8 mouse cellular contexts compared by ENCODE assay signal in genomic region chr1:189887518-189887917, GRCm38 (mm10). TPM values are rescaled to one million over a fixed set of nuclear protein-coding genes. Genes with fewer than 3 reads are reported as not detected.
DNase-seq lines count a peak whose midpoint lies in the region; ATAC-seq and TF ChIP-seq lines count a peak whose summit lies in the region.

No protein-coding gene starts in this region.

- TF ChIP-seq CTCF in CH12.LX (conservative IDR thresholded peaks at IDR 0.05 in 1 of 2, IDR thresholded peaks at IDR 0.05 in 1 of 2; ENCODE audit: low read depth in 2 of 2, low read length in 2 of 2): peak; percentile 55 to 85; a peak in 3 of 4 replicates
- TF ChIP-seq CTCF in kidney, postnatal 0 days (IDR thresholded peaks at IDR 0.05; ENCODE audit: low read depth): peak; percentile 93
- peak; percentile 92 for TF ChIP-seq CTCF in lung, embryonic 14.5 days (IDR thresholded peaks at IDR 0.05; ENCODE audit: low read depth)
- peak; percentile 75 for TF ChIP-seq CTCF in olfactory bulb, adult 2 months (IDR thresholded peaks at IDR 0.05; ENCODE audit: insufficient read depth, low read depth, low read length)

- ATAC-seq in embryonic facial prominence, embryonic 11.5 days (replicated peaks; ENCODE audit: insufficient number of reproducible peaks, low FRiP score, low TSS enrichment, low read depth): no peak
- ATAC-seq in heart, embryonic 14.5 days (ENCODE audit: insufficient number of reproducible peaks, insufficient read depth, low FRiP score, low read depth): no peak
- no peak; the same call in 1 of the 2 replicates for ATAC-seq in kidney, postnatal 0 days (replicated peaks; ENCODE audit: low FRiP score, low read depth)
- peak; percentile 39 for ATAC-seq in lung, embryonic 14.5 days (ENCODE audit: insufficient read depth)
- no peak for ATAC-seq in monocyte, adult 5-6 weeks (replicated peaks; ENCODE audit: insufficient number of reproducible peaks, low FRiP score, low TSS enrichment, poor library complexity, severe bottlenecking)

- H3K4me3 ChIP-seq in CH12.LX (replicated peaks in 1 of 3; ENCODE audit: low read depth in 2 of 3, low read length in 2 of 3, poor library complexity in 1 of 3): no peak overlapping the region
- H3K4me3 ChIP-seq in embryonic facial prominence, embryonic 11.5 days (ENCODE audit: low read depth, low read length): no peak overlapping the region
- H3K4me3 ChIP-seq in heart, embryonic 14.5 days (ENCODE audit: control insufficient read depth in 1 of 2, insufficient read depth in 1 of 2, low read depth in 1 of 2, low read length in 2 of 2): no peak overlapping the region
- H3K4me3 ChIP-seq in kidney, postnatal 0 days (replicated peaks; ENCODE audit: low read depth, low read length): no peak overlapping the region
- no peak overlapping the region for H3K4me3 ChIP-seq in lung, embryonic 14.5 days (ENCODE audit: low read depth, low read length)
- H3K4me3 ChIP-seq in olfactory bulb, adult 2 months (ENCODE audit: insufficient read depth, low read depth, low read length): no peak overlapping the region

- H3K27me3 ChIP-seq in CH12.LX (replicated peaks): no peaks in the 10 kb centered on the region
- no peaks in the 10 kb centered on the region for H3K27me3 ChIP-seq in embryonic facial prominence, embryonic 11.5 days (ENCODE audit: control insufficient read depth, insufficient read depth, low read length)
- no peaks in the 10 kb centered on the region for H3K27me3 ChIP-seq in heart, embryonic 14.5 days (ENCODE audit: control insufficient read depth, insufficient read depth, low read length)
- H3K27me3 ChIP-seq in kidney, postnatal 0 days (ENCODE audit: insufficient read depth, low read length): no peaks in the 10 kb centered on the region
- H3K27me3 ChIP-seq in lung, embryonic 14.5 days (ENCODE audit: insufficient read depth, low read length): no peaks in the 10 kb centered on the region

- H3K4me2 ChIP-seq in CH12.LX (ENCODE audit: insufficient read depth, low read depth, poor library complexity, severe bottlenecking): no peak overlapping the region
- no peak overlapping the region for H3K4me2 ChIP-seq in embryonic facial prominence, embryonic 11.5 days (ENCODE audit: low read depth, low read length)
- H3K4me2 ChIP-seq in heart, embryonic 14.5 days (ENCODE audit: low read length): no peak overlapping the region
- H3K4me2 ChIP-seq in kidney, postnatal 0 days (ENCODE audit: low read length): no peak overlapping the region
- H3K4me2 ChIP-seq in lung, embryonic 14.5 days: no peak overlapping the region

- dilution Hi-C loops in CH12.LX (cut with MboI; ENCODE audit: extremely low pct_ligation_motif_present, extremely low pct_unique_long_range_greater_than_20kb, low sequenced_read_pairs): no loop called here

- peak; percentile 56 for DNase-seq in CH12.LX (ENCODE audit: extremely low read depth)
- DNase-seq in adrenal gland, postnatal 14 days: peak; percentile 81
- DNase-seq in embryonic facial prominence, embryonic 11.5 days (ENCODE audit: low spot score): peak; percentile 74
- peak; percentile 81 for DNase-seq in kidney, postnatal 0 days (ENCODE audit: low spot score)
- DNase-seq in lung, embryonic 14.5 days: peak; percentile 79

- whole genome bisulfite sequencing in embryonic facial prominence, embryonic 11.5 days: 31% methylated on average over 7 of the region's 7 CpGs
- WGBS in heart, embryonic 14.5 days: 30% methylated on average over 7 of the region's 7 CpGs
- WGBS in kidney, postnatal 0 days: 29% methylated on average over 7 of the region's 7 CpGs
- 28% methylated on average over 7 of the region's 7 CpGs for WGBS in lung, embryonic 14.5 days
- WGBS in olfactory bulb, adult 2 months: 29% methylated on average over 7 of the region's 7 CpGs

- no peak for TF ChIP-seq POLR2A in CH12.LX (IDR thresholded peaks at IDR 0.05; ENCODE audit: low read depth, low read length)
- TF ChIP-seq POLR2A in olfactory bulb, adult 2 months (IDR thresholded peaks at IDR 0.05; ENCODE audit: insufficient read depth, low read depth, low read length): no peak

- peak; percentile 78 for TF ChIP-seq RAD21 in CH12.LX (IDR thresholded peaks at IDR 0.05; ENCODE audit: low read depth, low read length)

- H3K4me1 ChIP-seq in CH12.LX (ENCODE audit: control insufficient read depth in 1 of 2, insufficient read depth in 2 of 2): no peaks in the 10 kb centered on the region
- H3K4me1 ChIP-seq in embryonic facial prominence, embryonic 11.5 days (ENCODE audit: control insufficient read depth, insufficient read depth, low read length): no peaks in the 10 kb centered on the region
- H3K4me1 ChIP-seq in heart, embryonic 14.5 days (ENCODE audit: control insufficient read depth in 2 of 2, insufficient read depth in 2 of 2, low read length in 2 of 2): peaks cover 15 to 21% of the 10 kb centered on the region in 2 experiments
- no peaks in the 10 kb centered on the region for H3K4me1 ChIP-seq in kidney, postnatal 0 days (replicated peaks; ENCODE audit: insufficient read depth, low read length)
- H3K4me1 ChIP-seq in lung, embryonic 14.5 days (ENCODE audit: insufficient read depth): no peaks in the 10 kb centered on the region
- H3K4me1 ChIP-seq in olfactory bulb, adult 2 months (ENCODE audit: control insufficient read depth, insufficient read depth, low read length): peaks cover 15% of the 10 kb centered on the region

- no peak overlapping the region for H3K27ac ChIP-seq in CH12.LX (ENCODE audit: insufficient read depth, low read depth)
- no peak overlapping the region for H3K27ac ChIP-seq in embryonic facial prominence, embryonic 11.5 days (replicated peaks; ENCODE audit: low read depth, low read length)
- peak overlapping the region; percentile 46 to 66 for H3K27ac ChIP-seq in heart, embryonic 14.5 days (replicated peaks in 1 of 2; ENCODE audit: control insufficient read depth in 1 of 2, insufficient read depth in 1 of 2, low read depth in 2 of 2, low read length in 2 of 2)
- H3K27ac ChIP-seq in kidney, postnatal 0 days: no peak overlapping the region
- no peak overlapping the region for H3K27ac ChIP-seq in lung, embryonic 14.5 days (ENCODE audit: low read depth)
- H3K27ac ChIP-seq in olfactory bulb, adult 2 months (ENCODE audit: insufficient read depth, low read depth, low read length): no peak overlapping the region

- no peak for TF ChIP-seq EP300 in CH12.LX (IDR thresholded peaks at IDR 0.05; ENCODE audit: low read length)

- H3K9ac ChIP-seq in CH12.LX (ENCODE audit: insufficient read depth, low read depth): no peak overlapping the region
- no peak overlapping the region for H3K9ac ChIP-seq in embryonic facial prominence, embryonic 11.5 days (replicated peaks; ENCODE audit: low read length)
- no peak overlapping the region for H3K9ac ChIP-seq in heart, embryonic 14.5 days (ENCODE audit: low read length)
- H3K9ac ChIP-seq in kidney, postnatal 0 days (ENCODE audit: low read depth, low read length): no peak overlapping the region
- no peak overlapping the region for H3K9ac ChIP-seq in lung, embryonic 14.5 days

- in situ Hi-C loops in CH12.LX (cut with MboI; ENCODE audit: low pct_ligation_motif_present, low pct_unique_long_range_greater_than_20kb, low sequenced_read_pairs): loop anchor here (5.0 kb wide), 2 partner anchors 35 to 85 kb away; partner anchors contain the start of gene Smyd2

- peaks cover 28 to 95% of the 10 kb centered on the region in 2 experiments for H3K36me3 ChIP-seq in CH12.LX (replicated peaks in 1 of 2; ENCODE audit: control insufficient read depth in 1 of 2, insufficient read depth in 1 of 2, low read length in 1 of 2)
- H3K36me3 ChIP-seq in embryonic facial prominence, embryonic 11.5 days (replicated peaks; ENCODE audit: control insufficient read depth, insufficient read depth, low read depth, low read length): no peaks in the 10 kb centered on the region
- H3K36me3 ChIP-seq in heart, embryonic 14.5 days (ENCODE audit: control insufficient read depth, insufficient read depth, low read length): peaks cover 73% of the 10 kb centered on the region
- peaks cover 8% of the 10 kb centered on the region; the same call in 1 of the 2 replicates for H3K36me3 ChIP-seq in kidney, postnatal 0 days (ENCODE audit: insufficient read depth, low read length)
- H3K36me3 ChIP-seq in lung, embryonic 14.5 days (ENCODE audit: insufficient read depth): peaks cover 18% of the 10 kb centered on the region

- H3K9me3 ChIP-seq in CH12.LX (replicated peaks; ENCODE audit: low read length): no peaks in the 10 kb centered on the region
- no peaks in the 10 kb centered on the region for H3K9me3 ChIP-seq in embryonic facial prominence, embryonic 11.5 days (replicated peaks; ENCODE audit: control insufficient read depth, low read length)
- no peaks in the 10 kb centered on the region for H3K9me3 ChIP-seq in heart, embryonic 14.5 days (ENCODE audit: control insufficient read depth, low read length)
- no peaks in the 10 kb centered on the region for H3K9me3 ChIP-seq in kidney, postnatal 0 days (replicated peaks; ENCODE audit: low read length)
- no peaks in the 10 kb centered on the region for H3K9me3 ChIP-seq in lung, embryonic 14.5 days (ENCODE audit: low read depth, low read length)

- no peaks in the 10 kb centered on the region for H3K79me2 ChIP-seq in CH12.LX (replicated peaks; ENCODE audit: control insufficient read depth, extremely low read depth, insufficient read depth, poor library complexity, severe bottlenecking)

TF ChIP-seq in CH12.LX, 34 proteins besides CTCF, POLR2A, EP300 and RAD21:
- TF ChIP-seq CHD1 (IDR thresholded peaks at IDR 0.05; ENCODE audit: low read depth, low read length) (no peak), JUND (conservative IDR thresholded peaks at IDR 0.05; ENCODE audit: low read depth, low read length) (no peak), SMC3 (IDR thresholded peaks at IDR 0.05; ENCODE audit: low read depth, low read length) (peak; percentile 77), ELF1 (IDR thresholded peaks at IDR 0.05; ENCODE audit: low read depth, low read length) (no peak), RCOR1 (conservative IDR thresholded peaks at IDR 0.05; ENCODE audit: low read depth, low read length) (no peak), ZNF384 (IDR thresholded peaks at IDR 0.05; ENCODE audit: low read depth, low read length) (no peak)
TF ChIP-seq in CH12.LX: peak in this region for 1.

RNA-seq across cellular contexts. Expression of gene Smyd2, which starts 34.6 kb away (rescaled TPM):
- total RNA-seq in CH12.LX (2012; rRNA removed) (79.9 and 92.7 TPM in 2 replicates), CH12.LX (2014; rRNA removed) (84.7 and 85.8 TPM in 2 replicates)
- 103 and 119 TPM in 2 replicates for polyA plus RNA-seq in CH12.LX (2012; ENCODE audit: insufficient read length, low read depth)
- 64.7 and 76.2 TPM in 2 replicates for total RNA-seq in adrenal gland, postnatal 14 days (2021)
- 83.9 and 88.8 TPM in 2 replicates for polyA plus RNA-seq in embryonic facial prominence, embryonic 11.5 days (2014; fragmentation: Nextera tagmentation; extraction: Ambion mirVana)
- polyA plus RNA-seq in heart, embryonic 14.5 days (2014; fragmentation: Nextera tagmentation; extraction: Ambion mirVana): 227 and 246 TPM in 2 replicates
- polyA plus RNA-seq in kidney, postnatal 0 days (2015; fragmentation: Nextera tagmentation; extraction: Ambion mirVana): 70.4 and 72.1 TPM in 2 replicates
- polyA plus RNA-seq in lung, embryonic 14.5 days (2014; fragmentation: Nextera tagmentation; extraction: Ambion mirVana): 115 and 117 TPM in 2 replicates
- not detected in 2 replicates for polyA plus RNA-seq in olfactory bulb, adult 2 months (2012; ENCODE audit: insufficient read depth, insufficient read length, low replicate concordance, missing spikeins)
- 0.76 to 3.5 TPM (median 0.96 TPM) in 3 replicates for total RNA-seq in monocyte, adult 5-6 weeks (2017)

Comparison
In these comparisons a context has a peak if more than half of its experiments do, and no peak if none do; other contexts are left out.
1. H3K27ac ChIP-seq: peak in heart, embryonic 14.5 days (2 of 2); none in CH12.LX (single experiment), embryonic facial prominence, embryonic 11.5 days (single experiment), kidney, postnatal 0 days (single experiment), lung, embryonic 14.5 days (single experiment) and olfactory bulb, adult 2 months (single experiment).
2. Peak in every context shown above with its lines, with median percentiles within 50 percentile points of each other: DNase-seq and CTCF ChIP-seq.